In the genomic region with DNA sequence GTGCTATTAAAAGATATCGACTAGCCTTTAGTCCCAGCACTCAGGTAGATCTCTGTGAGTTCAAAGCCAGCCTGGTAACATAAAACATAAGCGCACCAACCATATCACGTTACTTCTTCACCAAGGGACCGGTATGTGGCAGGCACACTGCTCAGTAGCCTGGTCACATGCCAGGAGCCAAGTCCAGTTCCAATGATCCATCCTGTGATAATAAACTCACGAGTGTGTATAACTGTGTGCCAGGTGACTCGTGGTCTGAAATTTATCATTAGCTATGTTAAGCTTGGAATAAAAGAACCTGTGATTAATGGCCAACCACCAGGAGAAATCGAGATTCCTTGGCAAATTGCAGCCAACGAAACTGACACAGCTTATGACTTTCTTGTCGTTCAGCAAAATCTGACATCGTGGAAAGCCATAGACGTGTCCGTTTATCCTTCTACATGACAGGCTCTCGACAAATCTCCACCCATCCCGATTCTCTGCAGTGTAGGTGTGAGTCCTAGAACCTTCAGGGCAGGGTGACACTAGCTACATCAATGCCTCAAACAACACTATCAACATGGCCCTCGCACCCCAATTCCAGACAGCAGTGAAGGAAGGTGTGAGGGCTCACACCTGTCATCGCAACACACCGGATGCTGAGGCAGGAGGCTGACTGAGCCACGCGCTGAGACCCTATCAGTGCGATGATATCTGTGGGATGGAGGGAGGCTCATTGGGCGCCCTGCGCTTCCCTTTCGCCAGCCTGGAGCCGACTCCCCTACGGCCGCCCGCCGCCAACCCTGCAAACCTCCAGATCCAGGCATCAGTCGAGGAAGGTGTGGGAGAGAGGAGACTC, we compare ENCODE assay signal across 8 mouse cellular contexts. TPM values are rescaled to one million over a fixed set of nuclear protein-coding genes. Genes with fewer than 3 reads are reported as not detected.
A peak's percentile ranks its signal among the peaks of the same experiment; 100 is the strongest.
DNase-seq lines count a peak whose midpoint lies in the region; ATAC-seq and TF ChIP-seq lines count a peak whose summit lies in the region.

No protein-coding gene starts in this region.

- H3K27ac ChIP-seq in neural tube, embryonic 11.5 days (ENCODE audit: low read depth, low read length): no peak overlapping the region
- H3K27ac ChIP-seq in cortical plate, adult 2 months (ENCODE audit: insufficient read depth, low read length): no peak overlapping the region
- H3K27ac ChIP-seq in liver, embryonic 16.5 days (ENCODE audit: low read length): 0 out of 2 replicates have a peak overlapping the region, but pooled peaks have one; percentile 45

- H3K9me3 ChIP-seq in neural tube, embryonic 11.5 days (ENCODE audit: control insufficient read depth, low read length): no peaks in the 10 kb centered on the region
- H3K9me3 ChIP-seq in liver, embryonic 16.5 days (replicated peaks; ENCODE audit: control insufficient read depth, low read length): no peaks in the 10 kb centered on the region

- 32% methylated on average over 29 of the region's 29 CpGs for WGBS in neural tube, embryonic 11.5 days
- WGBS in liver, embryonic 16.5 days (ENCODE audit: insufficient replicate concordance): 25% methylated on average over 29 of the region's 29 CpGs

- H3K4me3 ChIP-seq in neural tube, embryonic 11.5 days (ENCODE audit: low read depth, low read length): peak overlapping the region; percentile 59
- peak overlapping the region; percentile 91 for H3K4me3 ChIP-seq in cortical plate, adult 2 months (ENCODE audit: insufficient read depth, low read length)
- peak overlapping the region; percentile 69 for H3K4me3 ChIP-seq in liver, embryonic 16.5 days (ENCODE audit: low read depth, low read length)

- no peak; the same call in 1 of the 2 replicates for ATAC-seq in neural tube, embryonic 11.5 days (ENCODE audit: insufficient read depth, low FRiP score, low TSS enrichment)
- peak; percentile 40 for ATAC-seq in inflammation-experienced regulatory T-cells, adult 6 months
- ATAC-seq in liver, embryonic 16.5 days (ENCODE audit: low read depth): peak; percentile 45

- no peaks in the 10 kb centered on the region for H3K4me1 ChIP-seq in neural tube, embryonic 11.5 days (ENCODE audit: control insufficient read depth, insufficient read depth, low read length)
- H3K4me1 ChIP-seq in cortical plate, adult 2 months (ENCODE audit: control insufficient read depth, insufficient read depth, low read length): peaks cover 4% of the 10 kb centered on the region
- peaks cover 10% of the 10 kb centered on the region for H3K4me1 ChIP-seq in liver, embryonic 16.5 days (ENCODE audit: control insufficient read depth, low read depth, low read length)

- peak overlapping the region; percentile 76 for H3K4me2 ChIP-seq in neural tube, embryonic 11.5 days (ENCODE audit: low read depth)
- peak overlapping the region; percentile 87 for H3K4me2 ChIP-seq in liver, embryonic 16.5 days (ENCODE audit: low read depth, low read length)

- TF ChIP-seq CTCF in cortical plate, adult 2 months (IDR thresholded peaks at IDR 0.05; ENCODE audit: extremely low read depth, insufficient read depth, low read length): no peak

- H3K36me3 ChIP-seq in neural tube, embryonic 11.5 days (ENCODE audit: control insufficient read depth, insufficient read depth, low read length): no peaks in the 10 kb centered on the region
- H3K36me3 ChIP-seq in liver, embryonic 16.5 days (ENCODE audit: control insufficient read depth, insufficient read depth): no peaks in the 10 kb centered on the region

- H3K27me3 ChIP-seq in neural tube, embryonic 11.5 days (ENCODE audit: control insufficient read depth, insufficient read depth, low read length): no peaks in the 10 kb centered on the region
- no peaks in the 10 kb centered on the region for H3K27me3 ChIP-seq in liver, embryonic 16.5 days (ENCODE audit: control insufficient read depth, insufficient read depth, low read depth, low read length)

- DNase-seq in neural tube, embryonic 11.5 days (ENCODE audit: low spot score): no peak
- DNase-seq in neural tube, embryonic 10.5 days (ENCODE audit: extremely low spot score, low spot score): no peak
- DNase-seq in adrenal gland, adult 18-20 months (ENCODE audit: low spot score in 2 of 2): no peak
- no peak for DNase-seq in gastrocnemius, postnatal 10 days
- DNase-seq in ovary, postnatal 36 days (ENCODE audit: low spot score): no peak

- TF ChIP-seq POLR2A in cortical plate, adult 2 months (IDR thresholded peaks at IDR 0.05; ENCODE audit: extremely low read depth, insufficient read depth, low read length): no peak

- H3K9ac ChIP-seq in neural tube, embryonic 11.5 days (ENCODE audit: low read length): peak overlapping the region; percentile 75
- peak overlapping the region; percentile 64 for H3K9ac ChIP-seq in liver, embryonic 16.5 days (ENCODE audit: low read depth, low read length)

RNA-seq across cellular contexts. Expression of a gene that starts 0.5 kb away (rescaled TPM):
- polyA plus RNA-seq in neural tube, embryonic 11.5 days (2014; fragmentation: Nextera tagmentation; extraction: Ambion mirVana): 12.2 and 16.5 TPM in 2 replicates
- 20.2 and 22.4 TPM in 2 replicates for polyA plus RNA-seq in cortical plate, adult 2 months (2012; rRNA removed)
- polyA plus RNA-seq in inflammation-experienced regulatory T-cells, adult 6 months (2017; shearing (Covaris generic)): 10 to 100 TPM in 2 of 3 experiments, 1 to 10 TPM in 1; 6.6 to 13.0 (median 12.6) TPM
- 1.8 and 2.3 TPM in 2 replicates for polyA plus RNA-seq in liver, embryonic 16.5 days (2015; fragmentation: Nextera tagmentation; extraction: Ambion mirVana)
- total RNA-seq in adrenal gland, adult 18-20 months (2021): 1 to 10 TPM; 4.2 to 4.4 TPM
- 1 to 10 TPM; 2.1 to 4.0 TPM for total RNA-seq in gastrocnemius, postnatal 10 days (2021)

RNA-seq across cellular contexts. Expression of a gene that starts 14.9 kb away (rescaled TPM):
- polyA plus RNA-seq in neural tube, embryonic 11.5 days (2014; fragmentation: Nextera tagmentation; extraction: Ambion mirVana): 34.4 and 40.9 TPM in 2 replicates
- 22.9 and 27.6 TPM in 2 replicates for polyA plus RNA-seq in cortical plate, adult 2 months (2012; rRNA removed)
- 10 to 100 TPM; 10.4 to 20.6 (median 19.0) TPM for polyA plus RNA-seq in inflammation-experienced regulatory T-cells, adult 6 months (2017; shearing (Covaris generic))
- polyA plus RNA-seq in liver, embryonic 16.5 days (2015; fragmentation: Nextera tagmentation; extraction: Ambion mirVana): 2.3 and 2.7 TPM in 2 replicates
- total RNA-seq in adrenal gland, adult 18-20 months (2021): 1 to 10 TPM; 6.9 to 7.0 TPM
- total RNA-seq in gastrocnemius, postnatal 10 days (2021): 1 to 10 TPM; 4.2 to 5.6 TPM

RNA-seq across cellular contexts. Expression of a gene that starts 17.8 kb away (rescaled TPM):
- not detected in 2 replicates for polyA plus RNA-seq in neural tube, embryonic 11.5 days (2014; fragmentation: Nextera tagmentation; extraction: Ambion mirVana)
- polyA plus RNA-seq in cortical plate, adult 2 months (2012; rRNA removed): 0.29 TPM in 1 of 2 replicates, not detected in the other
- not detected for polyA plus RNA-seq in inflammation-experienced regulatory T-cells, adult 6 months (2017; shearing (Covaris generic))
- not detected in 2 replicates for polyA plus RNA-seq in liver, embryonic 16.5 days (2015; fragmentation: Nextera tagmentation; extraction: Ambion mirVana)
- total RNA-seq in adrenal gland, adult 18-20 months (2021): 1 to 10 TPM in 1 of 2 experiments, under 1 TPM in 1; 0.73 to 1.3 TPM
- not detected for total RNA-seq in gastrocnemius, postnatal 10 days (2021)

RNA-seq across cellular contexts. Expression of a gene that starts 33.0 kb away (rescaled TPM):
- polyA plus RNA-seq in neural tube, embryonic 11.5 days (2014; fragmentation: Nextera tagmentation; extraction: Ambion mirVana): not detected in 2 replicates
- polyA plus RNA-seq in cortical plate, adult 2 months (2012; rRNA removed): not detected in 2 replicates
- not detected for polyA plus RNA-seq in inflammation-experienced regulatory T-cells, adult 6 months (2017; shearing (Covaris generic))
- not detected in 2 replicates for polyA plus RNA-seq in liver, embryonic 16.5 days (2015; fragmentation: Nextera tagmentation; extraction: Ambion mirVana)
- not detected for total RNA-seq in adrenal gland, adult 18-20 months (2021)
- total RNA-seq in gastrocnemius, postnatal 10 days (2021): not detected

RNA-seq across cellular contexts. Expression of a gene that starts 45.7 kb away (rescaled TPM):
- 8.1 and 9.2 TPM in 2 replicates for polyA plus RNA-seq in neural tube, embryonic 11.5 days (2014; fragmentation: Nextera tagmentation; extraction: Ambion mirVana)
- polyA plus RNA-seq in cortical plate, adult 2 months (2012; rRNA removed): 9.2 and 11.0 TPM in 2 replicates
- 1 to 10 TPM; 2.1 to 2.3 (median 2.2) TPM for polyA plus RNA-seq in inflammation-experienced regulatory T-cells, adult 6 months (2017; shearing (Covaris generic))
- 1.1 and 1.3 TPM in 2 replicates for polyA plus RNA-seq in liver, embryonic 16.5 days (2015; fragmentation: Nextera tagmentation; extraction: Ambion mirVana)
- total RNA-seq in adrenal gland, adult 18-20 months (2021): 1 to 10 TPM; 3.1 to 4.5 TPM
- 1 to 10 TPM; 2.9 to 4.2 TPM for total RNA-seq in gastrocnemius, postnatal 10 days (2021)
